Mouse (Mus musculus): ENCODE results near the gene Nrsn2. TPM values are rescaled to one million over a fixed set of nuclear protein-coding genes. Genes with fewer than 3 reads are reported as not detected.

The Nrsn2 gene
- polyA plus RNA-seq (2017; shearing (Covaris generic)), result 1 to 10 TPM in 1 of 2 experiments, not detected in 1; 1.7 TPM

DNA sequence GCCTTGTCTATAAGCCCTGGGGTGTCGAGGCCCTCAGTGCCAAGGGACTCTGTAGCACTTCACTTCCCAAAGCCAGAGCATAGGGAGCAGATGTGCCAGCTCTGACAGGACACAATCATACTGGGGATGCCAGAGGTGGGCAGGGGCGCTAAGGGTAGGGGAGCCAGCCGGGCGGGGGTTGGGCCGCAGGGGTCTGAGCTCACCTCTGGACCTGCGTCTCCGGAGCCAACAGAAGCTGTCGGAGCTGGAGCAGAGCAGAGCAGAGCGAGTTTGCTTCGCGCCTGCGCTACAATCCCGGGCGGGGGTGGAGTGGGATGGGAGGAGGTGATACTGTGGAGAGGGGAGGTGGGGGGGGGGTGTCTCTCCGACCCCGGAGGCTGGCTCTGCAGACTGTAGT lies at the start of gene Nrsn2:
Gene Nrsn2 (minus strand): TSS at position 294 of the 397 bp plus-strand sequence.

DNA sequence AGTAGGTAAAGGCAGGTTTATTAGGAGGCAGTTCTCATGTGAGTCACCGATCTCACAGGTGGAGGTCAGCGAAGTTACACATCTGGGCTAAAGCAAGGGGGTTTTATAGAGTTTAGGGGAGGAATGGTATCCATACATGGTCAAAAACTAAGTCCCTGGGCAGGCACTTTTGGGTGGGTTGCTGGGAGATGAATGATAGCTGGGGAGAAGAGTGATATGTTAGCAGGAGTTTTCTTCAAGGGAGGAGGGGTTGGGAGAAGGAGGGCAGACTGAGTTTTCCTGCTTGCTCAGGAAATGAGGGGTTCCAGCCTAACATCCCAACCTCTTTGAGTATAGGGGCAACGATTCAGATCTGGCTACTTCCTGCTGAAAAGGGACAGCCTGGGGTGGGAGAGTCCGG lies 38.8 kb upstream of the Nrsn2 start, which contains the start of gene 6820408C15Rik:
Gene 6820408C15Rik (plus strand): TSS at position 301 of the 400 bp plus-strand sequence.

DNA sequence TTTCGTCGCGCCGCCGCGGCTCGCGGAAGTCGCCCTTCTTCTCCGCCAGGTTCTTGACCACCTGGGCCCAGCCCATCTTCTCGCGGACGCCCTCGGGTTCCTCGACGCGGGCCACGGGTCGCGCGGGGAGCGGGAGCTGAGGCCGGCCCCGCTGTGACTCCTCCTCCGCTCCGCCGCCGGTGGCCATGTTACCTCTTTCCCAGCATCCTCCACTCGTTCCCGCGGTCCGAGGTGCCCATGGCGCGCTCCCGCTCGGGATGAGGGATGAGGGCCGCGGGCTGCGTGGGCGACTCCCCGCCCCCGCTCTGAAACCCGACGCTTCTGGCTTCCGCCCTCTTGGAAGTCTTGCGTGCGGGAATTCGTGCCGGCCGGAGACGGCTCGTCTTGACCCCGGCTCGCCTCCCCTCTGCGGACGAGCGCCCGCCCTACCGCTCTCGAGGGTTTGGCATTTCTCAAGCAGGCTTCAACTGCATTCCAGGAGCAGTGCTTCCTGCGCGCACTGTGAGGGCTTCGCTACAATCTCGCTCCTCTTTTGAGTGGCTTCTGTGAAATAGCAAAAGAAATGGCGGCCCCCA lies 38.2 kb upstream of the Nrsn2 start, which contains the start of gene Zcchc3:
Gene Zcchc3 (minus strand): TSS at position 437 of the 575 bp plus-strand sequence.

DNA sequence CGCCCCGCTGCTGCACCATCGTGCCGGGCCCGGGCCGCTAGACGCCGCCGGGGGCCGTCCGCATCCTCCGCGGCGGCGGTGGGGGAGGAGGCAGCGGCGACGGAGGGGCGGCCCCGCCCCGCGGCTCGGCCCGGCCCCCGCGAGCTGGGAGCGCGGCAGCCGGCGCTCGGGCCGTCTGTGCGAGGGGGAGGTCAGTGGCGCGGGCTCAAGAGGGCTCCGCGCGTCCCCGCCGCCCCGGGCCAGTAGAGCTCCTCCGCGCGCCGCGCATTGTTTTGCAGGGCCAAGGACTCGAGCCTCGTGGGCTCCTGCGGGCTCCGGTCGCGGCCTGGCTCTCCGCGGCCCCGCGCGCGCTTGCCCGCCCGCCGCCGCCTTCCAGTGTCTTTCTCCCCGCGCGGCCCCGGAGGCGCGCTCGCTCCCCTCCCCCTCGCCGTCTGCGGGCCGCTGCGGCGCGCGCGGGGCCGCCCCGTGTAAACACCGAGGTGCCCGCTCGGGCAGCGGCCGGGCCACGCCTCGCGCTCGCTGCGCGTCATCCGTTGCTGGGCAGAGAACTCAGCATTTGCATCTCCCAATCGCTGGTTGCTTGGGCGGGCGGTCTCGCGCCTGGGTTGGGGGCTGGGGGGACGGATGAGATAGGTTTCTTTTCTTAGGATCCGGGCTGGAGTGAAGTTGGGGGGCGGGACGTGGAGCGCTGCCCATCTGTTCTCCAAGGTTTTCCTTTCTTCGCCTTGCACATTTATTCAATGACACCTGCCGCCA lies 21.4 kb upstream of the Nrsn2 start, which contains the start of gene Sox12:
Gene Sox12 (minus strand): TSS at position 384 of the 756 bp plus-strand sequence.

DNA sequence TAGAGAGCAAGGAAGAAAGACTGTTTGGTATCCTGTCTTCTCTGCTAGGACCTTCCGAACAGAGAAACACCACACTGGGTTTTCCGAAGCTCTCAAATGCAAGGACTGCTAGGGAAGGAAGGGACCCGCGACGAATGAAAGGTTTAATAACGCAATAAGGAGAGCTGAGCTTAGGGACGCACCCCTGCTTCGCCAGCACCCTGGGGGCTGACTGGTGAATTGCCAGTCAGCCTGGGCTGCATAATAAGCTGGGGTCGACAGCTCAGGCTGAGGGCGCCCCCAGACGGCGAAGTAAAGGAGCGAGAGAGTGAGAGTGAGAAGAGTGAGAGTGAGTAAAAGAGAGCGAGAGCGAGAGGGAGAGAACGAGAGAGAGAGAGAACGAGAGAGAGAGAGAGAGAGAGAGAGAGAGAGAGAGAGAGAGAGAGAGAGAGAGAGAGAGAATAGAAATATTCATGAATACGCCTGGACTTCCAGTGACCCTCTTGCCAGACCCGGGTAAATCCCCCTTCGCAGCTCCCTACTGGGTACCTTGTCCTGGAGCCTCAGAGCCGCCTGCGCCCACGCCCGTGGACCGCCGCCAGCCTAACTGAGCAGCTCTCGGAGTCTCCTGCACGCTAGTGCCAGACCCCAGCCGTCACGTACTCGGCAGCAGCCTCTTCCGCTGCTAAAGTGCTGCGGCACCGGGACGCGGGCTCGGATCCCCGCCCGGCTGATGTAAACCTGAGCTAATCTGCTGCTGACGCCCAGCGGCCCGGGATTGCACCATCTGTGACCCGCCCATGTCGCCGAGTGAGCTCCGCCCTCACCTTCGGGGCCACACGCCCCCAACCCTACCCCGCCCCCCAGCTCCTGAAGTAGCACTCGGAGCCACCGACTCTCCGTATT lies 32.9 kb downstream of the Nrsn2 start, which contains the start of gene Trib3:
Gene Trib3 (minus strand): TSS at position 704 of the 885 bp plus-strand sequence.

GRCm38 (mm10) chr2:152332101-152332825 lies 44.2 kb downstream of the Nrsn2 start, which contains the start of gene Rbck1:
TSS of gene Rbck1 (minus strand) at chr2:152332653.

Other genes starting within 250 kb of the Nrsn2 start
- not detected for gene Tcf15, start 233.1 kb downstream of the Nrsn2 start, polyA plus RNA-seq (2017; shearing (Covaris generic))
- 10 to 100 TPM; 33.2 to 35.6 TPM for gene Csnk2a1, start 149.8 kb downstream of the Nrsn2 start, polyA plus RNA-seq (2017; shearing (Covaris generic))
- gene Tbc1d20, start 82.8 kb downstream of the Nrsn2 start, polyA plus RNA-seq (2017; shearing (Covaris generic)), result 10 to 100 TPM; 57.5 to 70.2 TPM
- gene Rbck1, start 44.0 kb downstream of the Nrsn2 start, polyA plus RNA-seq (2017; shearing (Covaris generic)), result 100 to 1,000 TPM; 268 to 303 TPM
- 1 to 10 TPM; 2.4 to 2.8 TPM for gene Trib3, start 32.6 kb downstream of the Nrsn2 start, polyA plus RNA-seq (2017; shearing (Covaris generic))
- gene Sox12, start 21.4 kb upstream of the Nrsn2 start, polyA plus RNA-seq (2017; shearing (Covaris generic)), result 1 to 10 TPM in 1 of 2 experiments, under 1 TPM in 1; 0.96 to 1.0 TPM
- 1 to 10 TPM; 3.2 to 5.2 TPM for gene Zcchc3, start 38.4 kb upstream of the Nrsn2 start, polyA plus RNA-seq (2017; shearing (Covaris generic))
- under 1 TPM in 1 of 2 experiments, not detected in 1; 0.32 TPM for gene 6820408C15Rik, start 38.9 kb upstream of the Nrsn2 start, polyA plus RNA-seq (2017; shearing (Covaris generic))
- not detected for gene Defb23, start 88.0 kb upstream of the Nrsn2 start, polyA plus RNA-seq (2017; shearing (Covaris generic))
- not detected for gene Defb20, start 100.4 kb upstream of the Nrsn2 start, polyA plus RNA-seq (2017; shearing (Covaris generic))
- under 1 TPM in 1 of 2 experiments, not detected in 1; 0.93 TPM for gene Defb22, start 113.5 kb upstream of the Nrsn2 start, polyA plus RNA-seq (2017; shearing (Covaris generic))
- gene Defb26, start 135.1 kb upstream of the Nrsn2 start, polyA plus RNA-seq (2017; shearing (Covaris generic)), result not detected
- gene Defb28, start 141.6 kb upstream of the Nrsn2 start, polyA plus RNA-seq (2017; shearing (Covaris generic)), result not detected
- not detected for gene Defb29, start 163.5 kb upstream of the Nrsn2 start, polyA plus RNA-seq (2017; shearing (Covaris generic))
- not detected for gene Gm17416, start 192.7 kb upstream of the Nrsn2 start, polyA plus RNA-seq (2017; shearing (Covaris generic))
- not detected for gene Defb21, start 196.1 kb upstream of the Nrsn2 start, polyA plus RNA-seq (2017; shearing (Covaris generic))
- gene Defb19, start 203.7 kb upstream of the Nrsn2 start, polyA plus RNA-seq (2017; shearing (Covaris generic)), result 1 to 10 TPM in 1 of 2 experiments, not detected in 1; 1.0 TPM
- gene Defb45, start 222.8 kb upstream of the Nrsn2 start, polyA plus RNA-seq (2017; shearing (Covaris generic)), result not detected
- under 1 TPM in 1 of 2 experiments, not detected in 1; 0.86 TPM for gene Defb36, start 227.7 kb upstream of the Nrsn2 start, polyA plus RNA-seq (2017; shearing (Covaris generic))
- not detected for gene Defb25, start 246.4 kb upstream of the Nrsn2 start, polyA plus RNA-seq (2017; shearing (Covaris generic))

All from inflammation-experienced regulatory T-cells (primary cell).